Mouse (Mus musculus) forebrain, embryonic 11.5 days (tissue): ENCODE data around the gene Bloc1s4. TPM values are rescaled to one million over a fixed set of nuclear protein-coding genes. Genes with fewer than 3 reads are reported as not detected.

Source experiments
- ATAC-seq: fragments of 200-750 bp; cut with Nextera tagmentation; replicated peaks from 2 replicates; pipeline ENCODE4 v1.8.0; 2017; ENCODE audit warnings: moderate TSS enrichment; ENCODE audit not compliant: low FRiP score
- DNase-seq: peaks from one replicate; pipeline ENCODE4 v3.0.0-alpha.2; 2017; ENCODE audit warnings: low spot score
- H3K27ac ChIP-seq: fragments of 300-500 bp; sonication (generic); 2 replicates; pipeline ENCODE4 v1.5.1; 2014; ENCODE audit warnings: low read depth, low read length
- H3K27me3 ChIP-seq: fragments of 300-500 bp; sonication (generic); 2 replicates; pipeline ENCODE4 v1.6.1; 2014; ENCODE audit warnings: mild to moderate bottlenecking, low read length, mixed read lengths; ENCODE audit not compliant: control insufficient read depth, insufficient read depth
- H3K36me3 ChIP-seq: fragments of 300-500 bp; sonication (generic); 2 replicates; pipeline ENCODE4 v1.6.1; 2014; ENCODE audit warnings: mild to moderate bottlenecking, low read length, moderate library complexity, mixed read lengths; ENCODE audit not compliant: control insufficient read depth, insufficient read depth
- H3K4me1 ChIP-seq: fragments of 300-500 bp; sonication (generic); replicated peaks from 2 replicates; pipeline ENCODE4 v1.6.1; 2014; ENCODE audit warnings: low read length, mixed read lengths; ENCODE audit not compliant: control insufficient read depth, insufficient read depth
- H3K4me2 ChIP-seq: fragments of 300-500 bp; sonication (generic); 2 replicates; pipeline ENCODE4 v1.6.1; 2014; ENCODE audit warnings: low read depth, mild to moderate bottlenecking, low read length, moderate library complexity, mixed read lengths; ENCODE audit not compliant: severe bottlenecking
- H3K4me3 ChIP-seq: fragments of 300-500 bp; sonication (generic); 2 replicates; pipeline ENCODE4 v1.5.1; 2014; ENCODE audit warnings: low read depth, low read length
- H3K9ac ChIP-seq: fragments of 300-500 bp; sonication (generic); 2 replicates; pipeline ENCODE4 v1.6.1; 2014; ENCODE audit warnings: low read length
- H3K9me3 ChIP-seq: fragments of 300-500 bp; sonication (generic); 2 replicates; pipeline ENCODE4 v1.6.1; 2016; ENCODE audit warnings: low read length, mixed read lengths; ENCODE audit not compliant: control insufficient read depth
- WGBS: fragments of 180-500 bp; shearing (Covaris S2); extraction: QIAGEN DNeasy Blood & Tissue Kit; methylation state at CpG from one replicate; pipeline ENCODE4 v1.1.7; 2014; 5-methylcytosine and 5-hydroxymethylcytosine counted together
- polyA plus RNA-seq: library from polyadenylated mRNA; unstranded; fragments of >200 nt; fragmentation: Nextera tagmentation; extraction: Ambion mirVana; gene quantifications from 2 replicates; pipeline ENCODE4 v1.2.1, GENCODE M21; 2014

The Bloc1s4 gene
- polyA plus RNA-seq, 1 experiment from 2014 or later = 22.9 TPM

DNA sequence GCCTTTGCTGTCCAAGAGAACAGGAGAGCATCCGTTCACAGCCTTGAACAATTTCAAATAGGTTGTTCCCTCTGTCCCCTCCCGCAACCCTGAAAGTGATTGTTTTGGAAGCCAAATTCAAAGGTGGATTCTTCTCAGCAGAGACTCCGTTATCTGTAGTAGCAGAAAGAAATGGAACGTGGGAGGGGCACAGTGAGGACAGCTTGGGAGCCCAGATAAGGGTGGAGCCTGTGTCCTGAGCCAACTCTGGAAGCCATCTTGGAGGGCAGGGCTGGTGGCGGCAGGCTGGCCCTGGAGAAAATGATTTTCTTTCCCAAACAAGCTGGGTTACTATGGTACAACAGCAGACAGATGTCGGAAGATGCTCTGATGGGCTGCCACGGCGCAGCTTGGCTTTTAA lies 12.4 kb downstream of the Bloc1s4 start:
- Histone ChIP-seq H3K27ac (no peak overlapping the region), H3K4me3 (no peak overlapping the region), H3K4me1 (no peaks in the 10 kb centered on the region), H3K36me3 (no peaks in the 10 kb centered on the region), H3K9ac (no peak overlapping the region), H3K27me3 (no peaks in the 10 kb centered on the region), H3K9me3 (no peaks in the 10 kb centered on the region), H3K4me2 (no peak overlapping the region)
- 84% methylated on average over 8 of the region's 8 CpGs for WGBS
- no peak for ATAC-seq
- DNase-seq = no peak

DNA sequence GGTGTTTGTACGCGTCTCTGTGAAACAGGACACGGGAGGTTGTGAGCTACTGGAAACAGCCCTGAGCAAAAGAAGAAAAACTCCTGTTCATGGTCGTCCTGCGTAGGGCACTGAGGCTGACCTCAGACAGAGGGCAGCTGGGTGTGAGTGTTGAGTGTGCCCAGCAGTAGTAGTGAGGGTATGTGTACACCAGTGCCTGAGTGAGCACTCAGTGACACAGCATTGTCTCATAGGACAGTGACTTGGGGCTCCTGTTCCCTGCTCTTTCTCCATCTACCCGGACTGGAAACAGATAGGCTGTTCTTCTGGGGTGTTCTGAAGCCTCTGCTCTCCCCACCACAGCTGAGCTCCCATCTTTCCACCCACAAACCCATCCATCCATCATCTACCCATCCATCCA lies 13.3 kb downstream of the Bloc1s4 start:
- Histone ChIP-seq H3K27ac (no peak overlapping the region), H3K9ac (no peak overlapping the region), H3K4me2 (no peak overlapping the region), H3K27me3 (no peaks in the 10 kb centered on the region), H3K4me3 (no peak overlapping the region), H3K36me3 (no peaks in the 10 kb centered on the region), H3K4me1 (no peaks in the 10 kb centered on the region), H3K9me3 (no peaks in the 10 kb centered on the region)
- no peak for DNase-seq
- ATAC-seq = no peak
- WGBS = 85% methylated on average over 6 of the region's 6 CpGs

DNA sequence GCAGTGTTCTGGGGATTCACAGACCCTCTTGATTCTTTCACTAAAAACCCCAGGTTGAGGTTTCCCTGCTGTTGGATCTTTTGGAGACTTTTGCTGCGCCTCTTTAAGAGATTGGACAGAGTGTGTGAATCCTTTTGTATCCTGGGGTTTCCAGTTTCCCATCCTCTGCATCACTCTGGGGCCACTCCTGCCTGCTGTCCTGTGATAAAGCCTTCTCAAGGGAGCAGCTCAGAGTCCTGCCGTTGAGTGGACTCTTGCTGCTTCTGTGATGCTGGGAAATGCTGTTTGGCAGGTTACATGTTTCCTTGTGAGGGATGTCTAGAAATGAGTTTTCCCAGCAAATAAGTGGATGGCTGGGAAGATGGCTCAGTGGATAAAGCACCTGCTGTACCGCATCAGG lies 15.0 kb downstream of the Bloc1s4 start:
- H3K4me1 ChIP-seq = no peaks in the 10 kb centered on the region
- no peak overlapping the region for H3K4me3 ChIP-seq
- no peaks in the 10 kb centered on the region for H3K9me3 ChIP-seq
- ATAC-seq = no peak
- H3K27ac ChIP-seq = no peak overlapping the region
- H3K36me3 ChIP-seq = no peaks in the 10 kb centered on the region
- H3K9ac ChIP-seq = no peak overlapping the region
- H3K27me3 ChIP-seq = no peaks in the 10 kb centered on the region
- 81% methylated on average over 3 of the region's 3 CpGs for WGBS
- DNase-seq = peak; percentile 41
- no peak overlapping the region for H3K4me2 ChIP-seq

DNA sequence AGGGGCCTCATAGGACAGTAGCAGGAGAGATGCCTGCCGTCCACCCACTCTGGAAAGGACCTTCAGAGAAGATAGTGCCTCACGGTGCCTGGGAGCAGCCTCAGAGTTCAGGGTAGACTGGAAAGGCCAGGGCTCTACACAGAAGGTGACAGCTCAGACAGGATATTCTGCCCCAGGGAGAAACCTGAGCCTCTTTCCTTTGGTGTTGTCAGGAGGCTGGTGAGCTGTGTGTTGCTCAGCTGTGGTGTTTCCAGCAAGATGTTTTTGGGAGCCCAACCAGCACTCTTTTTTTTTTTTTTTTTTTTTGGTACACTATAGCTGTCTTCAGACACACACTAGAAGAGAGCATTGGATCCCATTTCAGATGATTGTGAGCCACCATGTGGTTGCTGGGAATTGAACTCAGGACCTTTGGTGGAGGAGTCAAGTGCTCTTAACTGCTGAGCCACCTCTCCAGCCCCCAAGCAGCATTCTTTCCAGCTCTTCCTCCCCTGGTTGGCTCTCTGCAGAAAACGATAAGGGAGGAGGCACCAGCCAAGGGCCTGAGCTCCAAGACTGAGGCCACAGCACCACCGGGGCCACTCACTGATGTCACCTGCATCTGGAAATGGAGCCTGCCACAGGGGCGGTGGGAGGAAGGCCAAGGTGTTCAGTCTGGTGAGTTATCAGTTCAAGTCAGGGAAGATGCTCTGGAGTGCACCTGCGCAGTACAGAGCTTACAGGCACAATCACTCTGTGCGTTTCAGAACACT lies 16.4 kb downstream of the Bloc1s4 start:
- H3K36me3 ChIP-seq = no peaks in the 10 kb centered on the region
- ATAC-seq = no peak
- H3K4me1 ChIP-seq = no peaks in the 10 kb centered on the region
- H3K4me2 ChIP-seq = no peak overlapping the region
- no peaks in the 10 kb centered on the region for H3K27me3 ChIP-seq
- H3K27ac ChIP-seq = no peak overlapping the region
- H3K4me3 ChIP-seq = no peak overlapping the region
- H3K9me3 ChIP-seq = no peaks in the 10 kb centered on the region
- WGBS = 79% methylated on average over 7 of the region's 7 CpGs
- peak; percentile 39 for DNase-seq
- no peak overlapping the region for H3K9ac ChIP-seq

DNA sequence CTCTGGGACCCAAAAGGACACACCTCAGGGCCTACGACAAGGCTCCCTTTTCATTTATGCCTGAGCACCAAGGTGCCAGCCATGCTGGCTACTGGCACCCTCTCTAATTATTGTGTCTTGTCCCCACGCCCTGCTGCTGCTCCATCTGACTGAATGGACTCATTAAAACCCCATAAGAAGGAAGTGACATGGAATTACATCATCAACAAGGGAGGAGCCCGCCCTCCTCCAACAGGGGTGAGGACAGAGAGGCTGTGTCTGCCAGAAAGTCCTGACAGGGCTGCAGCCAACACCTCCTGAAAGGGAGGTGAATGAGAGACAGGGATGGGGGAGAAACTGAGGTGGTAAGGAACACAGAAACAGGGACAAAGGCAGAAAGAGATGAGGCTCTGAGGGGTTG lies 17.8 kb downstream of the Bloc1s4 start:
- no peaks in the 10 kb centered on the region for H3K27me3 ChIP-seq
- H3K27ac ChIP-seq = no peak overlapping the region
- H3K9ac ChIP-seq = no peak overlapping the region
- no peaks in the 10 kb centered on the region for H3K9me3 ChIP-seq
- 73% methylated on average over 3 of the region's 3 CpGs for WGBS
- no peak overlapping the region for H3K4me2 ChIP-seq
- no peak overlapping the region for H3K4me3 ChIP-seq
- no peak for ATAC-seq
- DNase-seq = no peak
- H3K4me1 ChIP-seq = no peaks in the 10 kb centered on the region
- no peaks in the 10 kb centered on the region for H3K36me3 ChIP-seq

DNA sequence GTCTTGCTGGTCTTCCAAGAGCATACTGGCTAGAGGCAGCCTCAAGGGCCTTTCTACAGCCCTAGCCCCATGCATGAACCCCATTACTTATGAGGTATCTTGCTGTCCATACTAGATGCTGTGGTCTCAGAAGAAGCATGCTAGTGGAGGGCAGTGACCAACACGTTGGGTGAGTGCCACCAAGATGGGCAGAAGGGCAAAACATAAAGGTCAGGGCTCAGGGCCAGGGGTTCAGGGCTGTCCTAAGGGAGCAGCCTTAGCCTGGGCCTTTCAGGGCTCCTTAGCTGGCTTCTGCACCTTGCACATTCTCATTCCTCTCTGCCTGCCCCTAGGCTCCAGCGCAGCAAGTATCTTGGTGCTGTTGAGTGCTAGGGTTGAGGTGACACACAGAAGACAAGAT lies 18.5 kb downstream of the Bloc1s4 start:
- no peaks in the 10 kb centered on the region for H3K4me1 ChIP-seq
- ATAC-seq (no peak), DNase-seq (peak; percentile 37)
- no peak overlapping the region for H3K9ac ChIP-seq
- WGBS = 87% methylated on average over 2 of the region's 2 CpGs
- no peaks in the 10 kb centered on the region for H3K27me3 ChIP-seq
- no peak overlapping the region for H3K27ac ChIP-seq
- H3K4me2 ChIP-seq = no peak overlapping the region
- no peak overlapping the region for H3K4me3 ChIP-seq
- no peaks in the 10 kb centered on the region for H3K36me3 ChIP-seq
- no peaks in the 10 kb centered on the region for H3K9me3 ChIP-seq

DNA sequence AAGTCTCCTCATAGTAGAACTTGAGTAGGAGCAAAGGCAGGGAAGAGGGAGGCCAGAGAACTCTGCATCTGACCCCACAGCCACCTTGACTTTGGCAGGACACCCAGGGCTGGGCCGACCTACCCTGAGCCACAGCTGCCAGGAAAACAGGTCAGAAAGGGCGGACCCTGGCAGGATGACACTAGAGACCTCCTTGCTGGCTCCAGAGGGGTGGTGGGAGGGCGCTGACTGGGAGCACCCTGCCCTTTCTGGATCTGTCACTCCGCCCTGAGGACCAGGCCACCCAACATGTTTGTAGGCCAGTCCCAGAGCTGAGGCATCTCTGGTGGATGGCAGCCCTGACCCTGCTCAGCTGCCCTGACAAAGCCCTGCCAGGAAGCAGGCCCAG lies 19.4 kb downstream of the Bloc1s4 start:
- H3K27me3 ChIP-seq = no peaks in the 10 kb centered on the region
- no peak overlapping the region for H3K27ac ChIP-seq
- H3K4me2 ChIP-seq = no peak overlapping the region
- H3K4me3 ChIP-seq = no peak overlapping the region
- ATAC-seq (no peak), DNase-seq (no peak)
- no peaks in the 10 kb centered on the region for H3K4me1 ChIP-seq
- no peaks in the 10 kb centered on the region for H3K36me3 ChIP-seq
- H3K9me3 ChIP-seq = no peaks in the 10 kb centered on the region
- no peak overlapping the region for H3K9ac ChIP-seq
- WGBS = 85% methylated on average over 4 of the region's 4 CpGs

DNA sequence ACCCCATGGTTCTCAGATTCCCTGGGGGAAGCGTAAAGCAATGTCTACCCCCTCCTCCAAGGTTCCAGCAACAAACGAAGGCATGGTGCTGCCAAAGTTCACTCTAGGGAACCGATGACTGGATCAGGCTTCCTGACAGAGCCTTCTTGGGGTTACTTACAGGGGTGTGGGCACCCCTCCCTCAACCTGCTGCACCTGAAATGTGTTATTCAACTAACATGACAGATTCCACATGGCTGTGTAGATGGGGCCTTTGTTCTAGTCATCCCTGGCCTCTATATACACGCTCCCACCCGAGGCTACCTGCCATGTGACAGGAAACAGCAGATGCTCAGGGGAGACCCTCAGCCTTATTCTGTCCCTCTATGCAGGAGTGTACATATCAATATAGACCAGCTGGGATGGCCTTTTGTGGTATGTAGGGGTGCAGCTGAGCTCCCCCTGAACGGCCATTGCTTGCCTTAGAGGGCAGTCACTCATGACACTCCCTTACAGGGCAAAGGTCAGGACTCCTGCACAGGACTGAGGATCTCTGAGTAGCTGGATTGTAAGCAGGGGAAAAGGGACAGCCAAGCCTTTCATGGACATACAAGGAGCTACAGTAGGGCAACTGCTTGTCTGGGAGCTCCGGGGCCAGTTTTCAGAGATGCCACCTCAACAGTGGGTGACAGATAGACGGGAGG lies 19.9 kb downstream of the Bloc1s4 start:
- Histone ChIP-seq H3K4me2 (no peak overlapping the region), H3K36me3 (no peaks in the 10 kb centered on the region), H3K27ac (no peak overlapping the region), H3K9ac (no peak overlapping the region), H3K4me1 (no peaks in the 10 kb centered on the region), H3K4me3 (no peak overlapping the region), H3K9me3 (no peaks in the 10 kb centered on the region), H3K27me3 (no peaks in the 10 kb centered on the region)
- DNase-seq = no peak
- 80% methylated on average over 8 of the region's 8 CpGs for WGBS
- ATAC-seq = no peak

DNA sequence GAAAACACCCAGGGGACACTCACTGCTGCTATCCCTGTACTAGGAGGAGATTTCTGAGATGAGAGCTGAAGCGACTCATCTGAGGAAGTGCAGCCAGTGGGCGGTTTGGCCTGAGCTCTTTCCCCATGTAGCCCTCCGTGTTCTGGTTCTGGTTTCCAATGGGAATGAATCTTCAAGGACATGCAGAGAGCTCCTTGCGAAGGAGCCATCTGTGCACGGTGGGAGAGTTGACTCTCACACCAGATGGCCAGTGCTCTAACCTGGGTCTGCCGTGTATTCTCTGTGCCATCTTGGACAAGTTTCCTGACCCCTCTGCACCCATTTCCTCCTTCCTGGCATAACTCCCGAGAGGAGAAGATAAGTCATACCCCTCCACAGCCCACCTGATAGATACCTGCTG lies 20.7 kb downstream of the Bloc1s4 start:
- H3K4me2 ChIP-seq = no peak overlapping the region
- H3K9me3 ChIP-seq = no peaks in the 10 kb centered on the region
- ATAC-seq = no peak
- 81% methylated on average over 7 of the region's 7 CpGs for WGBS
- H3K36me3 ChIP-seq = no peaks in the 10 kb centered on the region
- no peak overlapping the region for H3K27ac ChIP-seq
- H3K9ac ChIP-seq = no peak overlapping the region
- H3K27me3 ChIP-seq = no peaks in the 10 kb centered on the region
- H3K4me1 ChIP-seq = no peaks in the 10 kb centered on the region
- no peak for DNase-seq
- H3K4me3 ChIP-seq = no peak overlapping the region
